Mouse (Mus musculus) gastrocnemius, postnatal 4 days (tissue): ENCODE measurements around the gene Sema4a. TPM values are rescaled to one million over a fixed set of nuclear protein-coding genes. Genes with fewer than 3 reads are reported as not detected.

Experiments used
- DNase-seq, 2 experiments: peaks; one replicate each; pipeline ENCODE4 v3.0.0; 2021 to 2022; ENCODE audit warnings: low spot score in 2 of 2, mixed read lengths in 2 of 2
- microRNA-seq: library from miRNA; unstranded; fragments of <30 nt; microRNA quantifications from one replicate; pipeline ENCODE4 v1.2.0, GENCODE M21; 2021
- total RNA-seq, 2 experiments: library from RNA; stranded (reverse); gene quantifications; 2 replicates each; pipeline ENCODE4 v1.2.3; 2021

Gene Sema4a
- total RNA-seq, 2 experiments from 2014 or later = 3.0 to 4.4 TPM

GRCm38 (mm10) chr3:88398666-88399065 is 62.3 kb downstream of the Sema4a start:
- DNase-seq = no peak

- DNase-seq = no peak
These were observed 65.2 kb downstream of the Sema4a start for GRCm38 (mm10) chr3:88395742-88396141.

- DNase-seq = no peak
These were observed 65.7 kb downstream of the Sema4a start for GRCm38 (mm10) chr3:88395288-88395687.

GRCm38 (mm10) chr3:88393776-88394375 is 67.1 kb downstream of the Sema4a start:
- DNase-seq = no peak

Small RNA genes lying within 50 kb of the gene (microRNA-seq; reads per million reads assigned to microRNA genes)
- gene Mir7011 = not detected

Other genes with a start within 250 kb of the Sema4a start
- under 1 TPM in 1 of 2 experiments, not detected in 1; 0.16 TPM for gene Rhbg, start 206.5 kb downstream of the Sema4a start, total RNA-seq
- gene Gm38392, start 174.0 kb downstream of the Sema4a start, total RNA-seq = under 1 TPM; 0.26 to 0.59 TPM
- gene Tsacc, start 164.2 kb downstream of the Sema4a start, total RNA-seq = 10 to 100 TPM; 10.9 to 12.5 TPM
- gene Cct3, start 164.1 kb downstream of the Sema4a start, total RNA-seq = 100 to 1,000 TPM; 231 to 248 TPM
- 10 to 100 TPM; 64.8 to 76.3 TPM for gene Glmp, start 136.2 kb downstream of the Sema4a start, total RNA-seq
- gene Tmem79, start 125.0 kb downstream of the Sema4a start, total RNA-seq = 1 to 10 TPM; 2.2 to 2.3 TPM
- 10 to 100 TPM; 46.1 to 46.4 TPM for gene Smg5, start 124.9 kb downstream of the Sema4a start, total RNA-seq
- gene Paqr6, start 96.6 kb downstream of the Sema4a start, total RNA-seq = 1 to 10 TPM; 1.6 to 1.8 TPM
- under 1 TPM in 1 of 2 experiments, not detected in 1; 0.27 TPM for gene Bglap3, start 88.4 kb downstream of the Sema4a start, total RNA-seq
- gene Bglap2, start 82.5 kb downstream of the Sema4a start, total RNA-seq = not detected
- 1 to 10 TPM in 1 of 2 experiments, not detected in 1; 1.4 TPM for gene Bglap, start 76.7 kb downstream of the Sema4a start, total RNA-seq
- gene Pmf1, start 50.9 kb downstream of the Sema4a start, total RNA-seq = 10 to 100 TPM; 52.2 to 59.1 TPM
- gene Slc25a44, start 36.0 kb downstream of the Sema4a start, total RNA-seq = 10 to 100 TPM; 12.1 to 13.3 TPM
- 100 to 1,000 TPM; 355 to 365 TPM for gene Lmna, start 48.8 kb upstream of the Sema4a start, total RNA-seq
- gene Mex3a, start 71.2 kb upstream of the Sema4a start, total RNA-seq = 10 to 100 TPM; 12.9 to 13.1 TPM
- under 1 TPM; 0.57 to 0.91 TPM for gene Rab25, start 87.1 kb upstream of the Sema4a start, total RNA-seq
- 10 to 100 TPM; 78.5 to 81.4 TPM for gene Lamtor2, start 91.9 kb upstream of the Sema4a start, total RNA-seq
- 10 to 100 TPM; 54.9 to 58.0 TPM for gene Ubqln4, start 92.6 kb upstream of the Sema4a start, total RNA-seq
- 100 to 1,000 TPM; 150 to 159 TPM for gene Ssr2, start 114.7 kb upstream of the Sema4a start, total RNA-seq
- gene Arhgef2, start 144.8 kb upstream of the Sema4a start, total RNA-seq = 100 to 1,000 TPM; 161 to 166 TPM
- gene Rxfp4, start 192.0 kb upstream of the Sema4a start, total RNA-seq = not detected
- 10 to 100 TPM; 33.9 to 49.0 TPM for gene Khdc4, start 224.6 kb upstream of the Sema4a start, total RNA-seq